Mouse (Mus musculus): ENCODE data around the gene Tnfaip8l3. TPM values are rescaled to one million over a fixed set of nuclear protein-coding genes. Genes with fewer than 3 reads are reported as not detected.
A peak's percentile ranks its signal among the peaks of the same experiment; 100 is the strongest.
"Not testable (repeated sequence)": the region's sequence is repeated elsewhere in the genome, so short reads cannot be mapped to it uniquely, and the experiment has no call there.

Tnfaip8l3 gene
- polyA plus RNA-seq, 1 experiment, result not detected

DNA sequence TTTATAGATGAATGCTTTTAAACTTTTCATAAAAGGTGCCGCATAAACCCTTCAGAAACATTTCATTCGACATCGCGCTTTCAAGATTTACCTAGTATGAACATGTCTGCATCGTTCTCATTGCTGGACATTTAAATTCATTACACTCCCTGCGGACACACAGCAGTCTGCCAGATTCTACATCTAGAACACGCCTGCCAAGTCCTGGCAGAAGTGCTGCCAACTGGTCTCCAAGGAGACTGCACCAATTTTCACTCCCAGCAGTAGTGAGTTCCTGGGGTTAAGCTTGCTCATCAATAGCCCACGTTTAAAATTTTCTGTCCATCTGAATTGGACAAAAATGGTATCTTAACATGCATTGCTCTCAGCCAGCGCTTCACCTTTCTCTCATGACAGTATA is 30.5 kb downstream of the Tnfaip8l3 start:
- 33% methylated on average over 9 of the region's 9 CpGs for WGBS
- no peak overlapping the region for H3K4me3 ChIP-seq (ENCODE audit: insufficient read depth, low read depth, low read length)
- TF ChIP-seq CTCF (IDR thresholded peaks at IDR 0.05; ENCODE audit: insufficient read depth, low read depth, low read length), result no peak
- no peak for TF ChIP-seq POLR2A (IDR thresholded peaks at IDR 0.05; ENCODE audit: insufficient read depth, low read depth, low read length)
- no peak overlapping the region for H3K27ac ChIP-seq (ENCODE audit: insufficient read depth, low read depth, low read length)
- no peaks in the 10 kb centered on the region for H3K4me1 ChIP-seq (ENCODE audit: control insufficient read depth, insufficient read depth, low read length)

DNA sequence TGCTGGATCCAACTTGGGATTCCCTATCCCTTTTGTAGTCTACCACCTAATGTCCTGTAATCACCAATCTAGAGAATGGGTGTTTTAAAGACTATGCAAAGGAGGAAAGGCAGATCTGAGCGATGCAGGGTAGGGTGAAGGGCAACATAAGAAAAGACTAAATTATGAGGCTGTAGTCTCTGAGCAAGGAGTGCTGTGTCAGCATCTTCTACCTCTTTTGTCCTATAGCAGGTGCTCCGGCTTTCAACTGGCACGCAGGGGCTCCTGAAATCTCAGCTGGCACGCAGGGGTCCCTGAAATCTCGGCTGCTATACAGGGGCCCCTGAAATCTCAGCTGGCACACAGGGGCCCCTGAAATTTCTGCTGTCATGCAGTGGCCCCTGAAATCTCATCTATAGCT is 33.5 kb downstream of the Tnfaip8l3 start:
- no peak for TF ChIP-seq CTCF (IDR thresholded peaks at IDR 0.05; ENCODE audit: insufficient read depth, low read depth, low read length)
- TF ChIP-seq POLR2A (IDR thresholded peaks at IDR 0.05; ENCODE audit: insufficient read depth, low read depth, low read length), result no peak
- Histone ChIP-seq H3K4me3 (ENCODE audit: insufficient read depth, low read depth, low read length) (no peak overlapping the region), H3K4me1 (ENCODE audit: control insufficient read depth, insufficient read depth, low read length) (no peaks in the 10 kb centered on the region), H3K27ac (ENCODE audit: insufficient read depth, low read depth, low read length) (no peak overlapping the region)
- WGBS, result 75% methylated on average over 5 of the region's 5 CpGs

DNA sequence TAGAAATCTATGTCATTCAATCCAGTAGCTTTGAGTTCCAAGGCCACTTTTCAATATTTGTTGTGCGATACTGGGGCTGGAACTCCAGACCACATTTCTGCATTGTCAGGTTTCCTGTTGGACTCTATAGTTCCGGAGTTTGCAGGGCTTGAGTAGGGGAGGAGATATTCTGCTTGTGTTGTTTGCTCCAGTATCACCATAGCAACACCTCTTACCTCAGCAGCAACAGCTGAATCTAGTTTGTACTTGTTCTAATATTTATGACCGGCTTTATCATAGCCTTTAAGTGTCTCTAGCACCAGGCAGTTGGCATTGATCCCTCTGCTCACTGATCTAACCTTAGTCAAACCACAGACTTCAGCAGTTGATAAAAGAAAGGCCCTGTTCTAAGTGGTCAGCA is 45.4 kb downstream of the Tnfaip8l3 start:
- 47% methylated on average over 3 of the region's 3 CpGs for WGBS
- Histone ChIP-seq H3K4me3 (ENCODE audit: insufficient read depth, low read depth, low read length) (no peak overlapping the region), H3K27ac (ENCODE audit: insufficient read depth, low read depth, low read length) (no peak overlapping the region), H3K4me1 (ENCODE audit: control insufficient read depth, insufficient read depth, low read length) (no peaks in the 10 kb centered on the region)
- TF ChIP-seq POLR2A (IDR thresholded peaks at IDR 0.05; ENCODE audit: insufficient read depth, low read depth, low read length) (no peak), CTCF (IDR thresholded peaks at IDR 0.05; ENCODE audit: insufficient read depth, low read depth, low read length) (no peak)

DNA sequence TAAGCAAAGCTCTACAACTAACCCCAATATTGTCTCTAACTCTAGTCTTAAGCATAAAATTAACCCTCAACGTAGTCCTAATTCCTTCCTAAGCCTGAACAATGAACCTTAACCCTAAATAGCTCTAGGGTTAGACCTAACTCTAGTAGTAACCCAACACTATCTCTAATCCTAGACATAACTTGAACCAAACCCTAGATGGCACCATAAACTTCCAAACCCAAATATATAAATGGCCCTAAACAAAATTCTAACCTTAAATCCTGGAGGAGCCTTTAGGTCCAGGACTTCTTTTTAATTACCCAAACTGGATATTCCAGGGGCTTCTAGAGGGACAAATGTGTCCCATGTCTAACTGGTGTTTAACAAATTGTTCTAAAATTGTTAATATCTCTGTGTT is 73.7 kb downstream of the Tnfaip8l3 start:
- no peak overlapping the region for H3K27ac ChIP-seq (ENCODE audit: insufficient read depth, low read depth, low read length)
- H3K4me3 ChIP-seq (ENCODE audit: insufficient read depth, low read depth, low read length), result no peak overlapping the region
- TF ChIP-seq POLR2A (IDR thresholded peaks at IDR 0.05; ENCODE audit: insufficient read depth, low read depth, low read length), result no peak
- TF ChIP-seq CTCF (IDR thresholded peaks at IDR 0.05; ENCODE audit: insufficient read depth, low read depth, low read length), result no peak
- no peaks in the 10 kb centered on the region for H3K4me1 ChIP-seq (ENCODE audit: control insufficient read depth, insufficient read depth, low read length)
- WGBS, result 74% methylated on average over 1 of the region's 1 CpGs

DNA sequence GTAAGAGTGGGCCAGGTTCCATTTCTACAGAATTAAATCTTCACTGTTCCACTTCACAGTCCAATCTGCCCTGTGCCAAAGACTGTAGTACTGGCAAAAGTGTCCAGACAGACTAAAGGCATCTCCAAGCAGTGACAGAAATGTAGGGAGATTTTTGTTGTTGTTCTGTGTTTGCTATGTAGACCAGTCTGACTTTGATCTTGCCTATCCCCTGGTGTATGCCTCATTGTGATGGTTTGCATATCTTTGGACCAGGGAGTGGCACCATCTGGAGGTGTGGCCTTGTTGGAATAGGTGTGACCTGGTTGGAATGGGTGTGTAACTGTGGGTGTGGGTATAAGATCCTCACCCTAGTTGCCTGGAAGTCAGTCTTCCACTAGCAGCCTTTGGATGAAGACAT is 75.6 kb downstream of the Tnfaip8l3 start:
- not testable (repeated sequence) for H3K4me1 ChIP-seq (ENCODE audit: control insufficient read depth, insufficient read depth, low read length); H3K4me3 ChIP-seq (ENCODE audit: insufficient read depth, low read depth, low read length); H3K27ac ChIP-seq (ENCODE audit: insufficient read depth, low read depth, low read length)

DNA sequence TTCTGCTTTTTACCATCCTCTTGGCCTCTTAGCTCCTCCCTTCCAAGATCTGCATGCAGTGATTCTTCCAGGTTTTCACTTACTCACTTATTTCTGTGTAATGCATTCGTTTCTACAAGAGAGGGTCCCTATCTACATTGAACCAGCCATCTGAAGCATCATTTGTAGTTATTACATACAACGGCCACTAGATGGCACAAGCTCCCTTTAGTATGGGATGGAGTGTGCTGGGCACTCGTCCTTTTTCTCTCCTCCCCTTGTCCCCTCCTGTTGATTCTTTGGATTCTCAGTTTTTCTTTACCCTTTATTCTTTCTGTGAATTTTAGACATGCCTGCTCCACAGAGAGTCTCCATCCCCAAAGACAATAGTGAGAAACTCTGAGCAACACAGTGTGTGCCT is 77.3 kb downstream of the Tnfaip8l3 start:
- WGBS, result 1% methylated on average over 3 of the region's 3 CpGs
- TF ChIP-seq POLR2A (IDR thresholded peaks at IDR 0.05; ENCODE audit: insufficient read depth, low read depth, low read length) (no peak), CTCF (IDR thresholded peaks at IDR 0.05; ENCODE audit: insufficient read depth, low read depth, low read length) (no peak)
- H3K4me1 ChIP-seq (ENCODE audit: control insufficient read depth, insufficient read depth, low read length), result no peaks in the 10 kb centered on the region
- H3K4me3 ChIP-seq (ENCODE audit: insufficient read depth, low read depth, low read length), result no peak overlapping the region
- H3K27ac ChIP-seq (ENCODE audit: insufficient read depth, low read depth, low read length), result no peak overlapping the region

DNA sequence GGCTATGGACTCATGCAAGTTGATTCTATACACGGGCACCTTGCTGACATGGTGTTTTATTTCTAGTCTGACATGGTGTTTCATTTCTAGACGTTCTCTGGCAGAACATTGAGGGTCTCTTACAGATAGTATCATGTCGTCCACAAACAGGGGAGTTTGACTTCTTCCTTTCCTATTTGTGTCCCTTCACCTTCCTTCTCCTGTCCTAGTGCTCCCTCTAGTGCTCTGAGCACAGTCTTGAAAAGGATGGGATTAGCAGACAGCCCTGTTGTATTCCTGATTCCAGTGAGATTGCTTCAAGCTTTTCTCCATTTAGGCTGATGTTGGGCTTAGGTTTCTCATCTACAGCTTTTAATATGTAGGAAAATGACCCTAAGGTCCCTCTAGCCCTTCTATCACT is 81.2 kb downstream of the Tnfaip8l3 start:
- Histone ChIP-seq H3K4me1 (ENCODE audit: control insufficient read depth, insufficient read depth, low read length) (no peaks in the 10 kb centered on the region), H3K27ac (ENCODE audit: insufficient read depth, low read depth, low read length) (no peak overlapping the region), H3K4me3 (ENCODE audit: insufficient read depth, low read depth, low read length) (no peak overlapping the region)
- 26% methylated on average over 3 of the region's 3 CpGs for WGBS
- TF ChIP-seq POLR2A (IDR thresholded peaks at IDR 0.05; ENCODE audit: insufficient read depth, low read depth, low read length) (no peak), CTCF (IDR thresholded peaks at IDR 0.05; ENCODE audit: insufficient read depth, low read depth, low read length) (no peak)

DNA sequence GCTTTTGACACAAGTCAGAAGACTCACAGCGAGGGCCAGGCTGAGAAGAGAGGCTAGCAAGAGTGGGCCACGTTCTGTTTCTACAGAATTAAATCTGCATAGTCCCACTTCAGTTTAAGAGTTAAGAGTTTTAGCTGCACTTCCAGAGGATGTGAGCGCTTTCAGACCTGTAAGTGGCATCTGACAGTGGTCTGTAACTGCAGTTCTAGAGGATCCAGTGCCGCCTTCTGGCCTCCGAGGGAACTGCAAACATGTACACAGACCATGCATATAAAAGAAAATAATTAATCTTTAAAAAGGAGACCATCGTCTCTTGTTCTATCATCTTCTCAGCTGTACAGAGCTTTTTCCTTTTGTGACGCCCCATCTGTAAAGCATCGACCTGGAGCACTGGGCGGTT is 83.3 kb downstream of the Tnfaip8l3 start:
- 40% methylated on average over 9 of the region's 9 CpGs for WGBS
- TF ChIP-seq CTCF (IDR thresholded peaks at IDR 0.05; ENCODE audit: insufficient read depth, low read depth, low read length), result 0 out of 2 replicates have a peak, but pooled peaks have one; percentile 21
- no peak for TF ChIP-seq POLR2A (IDR thresholded peaks at IDR 0.05; ENCODE audit: insufficient read depth, low read depth, low read length)
- no peak overlapping the region for H3K4me3 ChIP-seq (ENCODE audit: insufficient read depth, low read depth, low read length)
- no peaks in the 10 kb centered on the region for H3K4me1 ChIP-seq (ENCODE audit: control insufficient read depth, insufficient read depth, low read length)
- no peak overlapping the region for H3K27ac ChIP-seq (ENCODE audit: insufficient read depth, low read depth, low read length)

DNA sequence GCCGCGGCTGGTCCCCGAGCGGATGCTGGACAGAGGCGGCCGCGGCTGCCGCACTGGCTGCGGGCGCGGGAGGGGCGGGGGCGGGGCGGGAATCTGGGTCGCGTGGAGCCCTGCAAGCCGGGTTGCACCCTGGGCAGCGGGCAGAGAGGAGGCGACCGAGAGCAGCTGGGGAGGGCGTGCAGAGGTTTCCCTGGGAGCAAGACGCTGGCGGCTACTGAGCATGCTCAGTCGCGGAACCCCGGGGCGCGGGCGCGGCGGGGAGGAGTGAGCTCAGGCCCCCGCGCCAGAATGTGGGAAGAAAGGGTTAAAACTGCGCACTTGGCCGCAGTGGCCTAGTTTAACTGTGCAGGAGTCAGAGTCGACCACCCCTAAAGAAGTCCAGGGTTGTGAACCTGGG is 93.1 kb downstream of the Tnfaip8l3 start, which contains the start of gene Elmod1:
Gene Elmod1 (minus strand): TSS at position 180 of the 397 bp plus-strand sequence.
- Histone ChIP-seq H3K4me1 (ENCODE audit: control insufficient read depth, insufficient read depth, low read length) (peaks cover 2% of the 10 kb centered on the region; the same call in 1 of the 2 replicates), H3K4me3 (ENCODE audit: insufficient read depth, low read depth, low read length) (peak within 1 kb of the TSS; percentile 69), H3K27ac (ENCODE audit: insufficient read depth, low read depth, low read length) (peak within 1 kb of the TSS; percentile 31)
- no peak for TF ChIP-seq CTCF (IDR thresholded peaks at IDR 0.05; ENCODE audit: insufficient read depth, low read depth, low read length)
- TF ChIP-seq POLR2A (IDR thresholded peaks at IDR 0.05; ENCODE audit: insufficient read depth, low read depth, low read length), result 0 out of 2 replicates have a peak, but pooled peaks have one; percentile 34
- WGBS, result under 1% methylated on average over 36 of the region's 36 CpGs

Measured in olfactory bulb, adult 2 months (tissue).